Mouse (Mus musculus): Measurements from ENCODE around the gene Nhsl2.
"Not testable (repeated sequence)": the region's sequence is repeated elsewhere in the genome, so short reads cannot be mapped to it uniquely, and the experiment has no call there.

Nhsl2 gene

DNA sequence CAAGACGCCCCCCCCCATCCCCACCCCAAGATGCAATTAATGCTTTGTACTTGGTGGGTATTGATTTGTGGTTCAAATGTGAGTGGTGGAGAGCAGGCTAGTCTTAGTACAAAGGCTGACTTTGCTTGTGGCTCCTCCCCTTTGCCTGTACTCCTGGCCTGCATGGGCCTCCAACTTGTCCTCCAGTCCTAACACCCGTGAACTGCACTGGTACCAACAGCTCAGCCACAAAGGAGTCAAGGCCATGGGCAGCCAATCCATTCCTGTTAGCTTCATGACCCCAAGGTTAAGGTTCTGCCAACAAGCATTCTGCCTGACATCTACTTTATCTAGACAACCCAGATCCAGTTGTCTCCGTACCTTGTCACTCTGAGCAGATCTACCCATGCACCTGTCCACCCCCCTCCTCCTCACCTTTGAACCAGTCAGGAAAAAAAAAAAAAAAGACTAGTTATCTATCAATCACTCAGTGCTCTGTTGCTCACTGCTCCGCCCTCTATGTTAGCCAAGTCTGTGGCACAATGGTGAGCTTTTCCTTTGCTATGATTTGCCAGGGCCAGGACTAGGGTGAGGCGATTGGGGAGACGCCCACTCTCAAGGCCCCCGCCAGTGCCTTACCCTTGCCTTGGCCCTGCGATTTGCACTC is 236.7 kb downstream of the Nhsl2 start:
- no peak for DNase-seq (ENCODE audit: low read depth)

DNA sequence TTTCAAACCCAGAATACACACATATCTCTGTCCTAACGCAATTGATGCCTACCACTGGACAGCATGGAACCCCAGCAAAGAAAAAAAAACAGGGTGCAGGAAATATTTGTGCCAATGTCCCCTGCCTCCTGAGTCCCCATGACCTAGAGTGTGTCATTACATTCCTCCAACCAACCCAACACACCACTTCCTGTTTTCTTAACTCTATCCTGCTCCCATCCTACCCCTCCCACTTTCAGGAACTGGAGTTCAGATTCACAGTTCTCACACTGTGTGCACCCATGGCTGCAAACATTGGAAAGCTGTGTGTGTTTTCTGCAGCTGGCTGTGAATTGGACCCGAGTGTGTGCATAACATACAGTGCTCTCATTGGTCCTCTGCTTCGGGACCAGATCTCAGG is 241.4 kb downstream of the Nhsl2 start:
- no peak for DNase-seq (ENCODE audit: low read depth)

DNA sequence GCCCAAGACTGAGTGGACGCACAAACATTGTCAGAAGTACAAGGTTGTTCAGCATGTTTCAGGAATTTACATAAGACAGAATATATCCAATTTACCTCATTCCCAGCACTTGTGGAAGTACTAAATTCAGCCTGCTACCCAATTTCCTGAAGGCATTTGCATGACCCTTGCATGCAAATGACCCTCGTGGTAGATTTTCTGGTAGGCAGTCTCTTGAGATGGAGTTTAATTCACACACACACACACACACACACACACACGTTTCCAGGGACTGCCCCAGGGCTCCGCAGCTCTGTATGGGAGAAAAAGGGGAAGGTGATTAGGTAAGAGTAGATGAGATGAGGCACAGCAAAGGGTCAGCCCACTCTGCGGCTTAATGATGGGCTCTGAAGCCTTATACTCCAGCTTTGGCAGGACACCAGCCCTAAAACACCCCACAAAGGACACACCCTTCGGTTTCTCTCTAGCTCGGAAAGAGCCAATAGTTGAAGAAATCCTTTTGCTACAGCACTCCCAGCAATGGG is 245.3 kb downstream of the Nhsl2 start:
- no peak for DNase-seq (ENCODE audit: low read depth)

DNA sequence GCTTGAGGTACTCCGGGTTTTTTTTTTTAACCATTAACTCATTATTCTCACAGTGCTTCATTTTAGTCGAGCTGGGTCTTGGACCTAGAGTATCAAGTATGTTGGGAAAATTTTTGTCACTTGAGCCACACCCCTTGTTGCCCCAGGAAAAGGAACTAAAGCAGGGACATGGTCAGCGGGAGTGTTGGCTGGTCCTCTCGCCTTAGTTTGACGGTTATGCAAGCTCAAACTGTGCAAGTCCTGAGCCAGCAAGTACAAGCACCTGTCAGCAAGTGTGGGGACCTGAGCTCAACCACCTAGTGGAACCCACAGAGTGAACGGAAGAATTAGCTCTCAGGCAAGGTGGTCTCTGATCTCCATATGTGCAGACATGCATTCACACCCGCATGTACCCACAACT is 252.7 kb downstream of the Nhsl2 start:
- DNase-seq (ENCODE audit: low read depth) = no peak

GRCm38 (mm10) chrX:102103830-102104229 is 254.6 kb downstream of the Nhsl2 start:
- not testable (repeated sequence) for DNase-seq (ENCODE audit: low read depth)

GRCm38 (mm10) chrX:102109349-102109748 is 260.2 kb downstream of the Nhsl2 start:
- DNase-seq (ENCODE audit: low read depth) = not testable (repeated sequence)

GRCm38 (mm10) chrX:102115676-102116075 is 266.5 kb downstream of the Nhsl2 start:
- DNase-seq (ENCODE audit: low read depth) = no peak

GRCm38 (mm10) chrX:102119042-102119864 is 270.1 kb downstream of the Nhsl2 start, which contains the start of gene Pin4:
Gene Pin4 (plus strand): TSS chrX:102119447.
- peak; percentile 88 for DNase-seq (ENCODE audit: low read depth)

DNA sequence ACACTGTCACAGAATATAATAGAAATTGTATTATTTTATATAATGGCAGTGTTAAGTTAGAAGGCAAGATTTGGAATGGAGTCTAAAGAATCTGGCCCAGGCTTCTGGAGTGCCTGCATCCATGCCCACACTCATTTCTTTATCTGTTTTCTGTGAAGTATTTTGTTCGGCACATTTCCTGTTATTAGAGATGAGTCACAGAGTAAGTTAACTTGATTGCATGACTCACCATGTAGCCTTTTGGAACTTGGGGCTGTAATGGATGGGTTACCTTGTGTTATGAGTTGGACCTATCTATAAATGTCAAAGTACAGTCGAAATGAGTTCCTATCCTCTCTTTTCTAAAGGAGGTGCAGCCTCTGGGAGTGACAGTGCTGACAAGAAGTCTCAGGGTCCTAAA is 272.1 kb downstream of the Nhsl2 start:
- DNase-seq (ENCODE audit: low read depth) = no peak

DNA sequence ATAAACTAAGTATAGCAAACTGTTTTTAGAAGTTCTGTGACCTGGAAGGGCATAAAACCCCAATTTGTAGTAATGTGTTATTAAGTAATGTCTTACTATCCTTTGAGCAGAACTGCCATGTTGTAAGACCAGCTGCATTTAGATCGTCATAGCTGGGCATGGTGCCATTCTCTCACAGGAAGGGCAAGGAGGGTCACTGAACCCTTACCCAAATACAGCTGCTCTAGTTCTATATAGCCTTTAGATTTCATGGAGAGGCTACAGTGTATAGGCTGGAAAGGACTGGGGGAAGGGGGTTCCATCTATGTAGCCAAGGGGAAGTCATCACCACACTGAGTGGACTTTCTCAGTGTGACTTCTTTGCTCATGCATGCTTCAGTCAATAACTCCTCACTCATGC is 292.0 kb downstream of the Nhsl2 start:
- DNase-seq (ENCODE audit: low read depth) = no peak

Measured in c-Kit-positive CD71-negative TER-119-negative erythroid progenitor cells, embryonic 14.5 days (primary cell).